Comparison of ENCODE assay signal across 25 mouse cellular contexts in the genomic region with DNA sequence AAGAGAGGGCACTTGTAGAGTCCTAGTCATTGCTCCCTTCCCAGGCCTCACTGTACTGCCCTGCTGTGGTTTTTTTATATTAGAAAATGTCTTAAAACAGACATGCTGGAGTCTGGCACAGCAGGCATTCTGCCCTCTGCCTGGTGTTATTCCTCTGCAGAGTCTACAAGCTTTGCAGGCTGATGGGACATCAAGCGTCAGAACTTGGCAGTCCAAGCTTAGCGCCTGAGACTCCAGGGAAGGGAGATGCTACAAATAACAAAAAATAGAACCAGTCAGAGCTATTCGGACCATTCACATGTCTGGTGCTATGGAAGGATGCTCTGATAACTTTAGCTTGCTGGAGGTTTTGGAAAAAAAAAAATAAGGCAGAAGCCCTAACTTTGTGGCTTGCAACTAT.
DNase-seq lines count a peak whose midpoint lies in the region; ATAC-seq and TF ChIP-seq lines count a peak whose summit lies in the region.
"Had no signal": no experiment of that assay in that cellular context is flagged by ENCODE, and none has a peak within 500 bp of the region (broad histone marks: within the 10 kb centered on the region; RNA-seq: fewer than 3 reads in every experiment).

No protein-coding gene starts in this region.

- peak overlapping the region; percentile 90 for H3K27ac ChIP-seq in heart, adult 2 months
- H3K27ac ChIP-seq in heart, embryonic 15.5 days = peak overlapping the region; percentile 92
- 0 out of 2 replicates have a peak overlapping the region, but pooled peaks have one; percentile 19 for H3K27ac ChIP-seq in cortical plate, adult 2 months (ENCODE audit: insufficient read depth, low read length)
- H3K27ac ChIP-seq: embryonic facial prominence, embryonic 15.5 days; forebrain, embryonic 10.5 days; hindbrain, embryonic 12.5 days had no signal

- no peak overlapping the region for H3K9ac ChIP-seq in heart, adult 2 months (ENCODE audit: low read depth, low read length)
- H3K9ac ChIP-seq in heart, embryonic 15.5 days = no peak overlapping the region
- H3K9ac ChIP-seq: embryonic facial prominence, embryonic 15.5 days; hindbrain, embryonic 12.5 days had no signal

- peaks cover 8% of the 10 kb centered on the region for H3K4me1 ChIP-seq in heart, adult 2 months (ENCODE audit: control insufficient read depth, insufficient read depth, low read length)
- peaks cover 45% of the 10 kb centered on the region for H3K4me1 ChIP-seq in heart, embryonic 15.5 days (replicated peaks)
- peaks cover 1% of the 10 kb centered on the region; the same call in 1 of the 2 replicates for H3K4me1 ChIP-seq in cortical plate, adult 2 months (ENCODE audit: control insufficient read depth, insufficient read depth, low read length)

- no peak for TF ChIP-seq EP300 in heart, adult 2 months (IDR thresholded peaks at IDR 0.05; ENCODE audit: insufficient read depth, low read depth, low read length)

- no peak for TF ChIP-seq POLR2A in heart, adult 2 months (IDR thresholded peaks at IDR 0.05; ENCODE audit: insufficient read depth, low read depth, low read length)
- no peak for TF ChIP-seq POLR2A in cortical plate, adult 2 months (IDR thresholded peaks at IDR 0.05; ENCODE audit: extremely low read depth, insufficient read depth, low read length)

- H3K4me3 ChIP-seq in heart, adult 2 months = no peak overlapping the region
- H3K4me3 ChIP-seq in heart, embryonic 15.5 days = no peak overlapping the region
- H3K4me3 ChIP-seq in cortical plate, adult 2 months (ENCODE audit: insufficient read depth, low read length) = no peak overlapping the region
- H3K4me3 ChIP-seq: embryonic facial prominence, embryonic 15.5 days; erythroblast, embryonic 14.5 days; forebrain, embryonic 10.5 days; hindbrain, embryonic 12.5 days had no signal

- ATAC-seq in heart, embryonic 15.5 days (replicated peaks; ENCODE audit: insufficient number of reproducible peaks, insufficient read depth, low FRiP score, low read depth) = no peak
- ATAC-seq: activated CD4-positive, CD25-positive, alpha-beta regulatory T cell, adult 4 months; forebrain, embryonic 14.5 days; hindbrain, embryonic 16.5 days; inflammation-experienced regulatory T-cells, adult 6 months; intestine, postnatal 0 days; Patski had no signal

- intact Hi-C loops in heart, adult 2 months (cut with DNase I) = loop anchor here (5.0 kb wide), 1 partner anchor 186 kb away; no protein-coding TSS in a partner anchor
- intact Hi-C loops in heart, postnatal 36 days (cut with DNase I) = no loop called here
- intact Hi-C loops in heart, postnatal 25 days (cut with DNase I) = no loop called here

- no peaks in the 10 kb centered on the region; the same call in 1 of the 2 replicates for H3K36me3 ChIP-seq in heart, adult 2 months (ENCODE audit: control insufficient read depth, insufficient read depth, low read length)
- peaks cover 26% of the 10 kb centered on the region for H3K36me3 ChIP-seq in heart, embryonic 15.5 days

- no peak for TF ChIP-seq CTCF in heart, adult 2 months (IDR thresholded peaks at IDR 0.05)
- TF ChIP-seq CTCF in cortical plate, adult 2 months (IDR thresholded peaks at IDR 0.05; ENCODE audit: extremely low read depth, insufficient read depth, low read length) = no peak

- no peaks in the 10 kb centered on the region for H3K79me2 ChIP-seq in heart, adult 2 months (replicated peaks; ENCODE audit: control insufficient read depth, insufficient read depth, low read length)

- DNase-seq in heart, adult 2 months = no peak
- DNase-seq in heart, postnatal 36 days = no peak
- no peak for DNase-seq in heart, postnatal 25 days (ENCODE audit: low spot score)
- peak; percentile 76 for DNase-seq in brain, adult 2 months (ENCODE audit: low read depth, low spot score)
- DNase-seq in kidney, postnatal 25 days = no peak
- DNase-seq: adrenal gland, postnatal 14 days; cerebellum, adult 2 months; cerebellum, postnatal 10 days; embryo, embryonic 11 days; gastrocnemius, postnatal 25 days; heart, postnatal 4 days; kidney, adult 8-10 months had no signal

- H3K4me2 ChIP-seq in heart, embryonic 15.5 days = no peak overlapping the region
- H3K4me2 ChIP-seq: embryonic facial prominence, embryonic 15.5 days; hindbrain, embryonic 12.5 days had no signal

- no peaks in the 10 kb centered on the region for H3K9me3 ChIP-seq in heart, embryonic 15.5 days (replicated peaks)
- H3K9me3 ChIP-seq: embryonic facial prominence, embryonic 15.5 days; forebrain, embryonic 10.5 days; hindbrain, embryonic 12.5 days had no signal

- WGBS in heart, adult 2 months = 55% methylated on average over 3 of the region's 3 CpGs
- 68% methylated on average over 3 of the region's 3 CpGs for WGBS in heart, embryonic 15.5 days

- no peaks in the 10 kb centered on the region for H3K27me3 ChIP-seq in heart, adult 2 months (ENCODE audit: control insufficient read depth, insufficient read depth, low read length)
- no peaks in the 10 kb centered on the region for H3K27me3 ChIP-seq in heart, embryonic 15.5 days
- H3K27me3 ChIP-seq: CH12.LX; embryonic facial prominence, embryonic 15.5 days; hindbrain, embryonic 12.5 days; Patski had no signal

Comparison
In these comparisons a context has a peak if more than half of its experiments do, and no peak if none do; other contexts are left out.
1. H3K27ac ChIP-seq: peak in every context shown above with its lines; median percentile 92 in heart, embryonic 15.5 days; 90 in heart, adult 2 months; 19 in cortical plate, adult 2 months.